Mouse (Mus musculus): ENCODE measurements around the gene Pfn2. TPM values are rescaled to one million over a fixed set of nuclear protein-coding genes. Genes with fewer than 3 reads are reported as not detected.
A peak's percentile ranks its signal among the peaks of the same experiment; 100 is the strongest.
"Not testable (repeated sequence)": the region's sequence is repeated elsewhere in the genome, so short reads cannot be mapped to it uniquely, and the experiment has no call there.

Gene Pfn2
- total RNA-seq (2021), result 100 to 1,000 TPM; 542 to 588 TPM

DNA sequence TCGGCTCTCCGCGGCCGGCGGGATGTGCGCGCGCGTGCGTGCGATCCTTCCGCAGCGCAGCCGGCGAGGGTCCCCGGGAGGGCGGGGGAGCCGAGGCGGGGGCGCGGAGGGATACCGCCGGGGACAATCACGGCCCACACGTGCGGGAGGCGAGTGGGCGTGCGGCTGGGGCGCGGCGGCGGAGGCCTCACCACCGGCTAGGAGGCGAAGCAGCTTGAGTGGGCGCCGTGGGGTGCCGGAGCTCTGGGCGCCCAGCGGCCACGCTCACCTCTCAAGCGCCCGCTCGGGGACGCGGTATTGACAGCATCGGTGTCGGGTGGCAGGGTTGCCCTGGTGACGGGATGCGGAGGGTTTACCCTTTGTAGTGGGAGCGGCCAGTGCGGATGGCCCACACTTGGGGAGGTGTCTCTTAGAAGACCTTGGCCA, at the start of gene Pfn2:
Pfn2 (minus strand) TSS at position 320 of the 426 bp plus-strand sequence.
- DNase-seq (ENCODE audit: extremely low spot score in 1 of 2, low spot score in 1 of 2), result peak; percentile 72 to 85

GRCm38 (mm10) chr3:57882945-57883344, 35.1 kb upstream of the Pfn2 start:
- DNase-seq (ENCODE audit: extremely low spot score in 1 of 2, low spot score in 1 of 2), result no peak

DNA sequence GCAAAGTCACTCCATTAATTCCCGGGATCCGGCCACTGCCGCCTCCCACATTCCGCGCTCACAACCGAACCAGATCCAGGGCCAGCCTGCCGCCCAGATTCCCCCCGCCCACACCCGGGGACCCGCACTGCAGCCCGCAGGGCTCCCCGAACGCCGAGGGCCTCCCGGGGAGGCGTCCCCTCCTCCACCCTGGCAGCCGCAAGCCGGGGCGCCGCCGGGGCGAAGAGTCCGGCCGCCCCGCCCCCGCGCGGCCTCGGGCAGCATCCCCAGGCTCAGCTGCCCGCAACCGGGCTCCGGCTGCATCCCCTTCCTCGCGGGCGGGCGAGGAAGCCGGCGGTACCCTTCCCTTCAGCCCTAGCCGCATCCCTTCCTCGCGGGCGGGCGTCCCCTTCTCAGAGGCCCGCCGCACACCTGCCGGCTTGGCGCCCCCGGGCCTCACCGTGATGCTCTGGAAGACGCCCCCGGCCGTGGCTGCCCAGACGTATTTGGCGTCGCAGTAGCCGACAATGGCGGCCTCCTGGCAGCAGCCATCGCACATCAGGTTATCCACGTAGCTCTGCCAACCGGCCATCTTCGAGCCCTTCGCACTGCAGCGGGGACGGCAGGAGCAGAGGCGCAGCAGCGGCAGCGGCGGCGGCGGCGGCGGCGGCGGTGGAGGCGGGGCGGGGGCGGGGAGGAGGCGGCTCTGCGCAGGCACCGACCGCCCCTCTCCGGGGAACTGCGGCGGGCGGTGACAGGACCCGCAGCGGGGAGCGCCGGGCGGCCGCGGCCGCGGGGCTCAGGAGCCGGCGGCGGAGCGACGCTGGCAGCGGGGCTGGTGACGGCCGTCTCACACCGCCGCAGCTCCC, 743 bp downstream of the Pfn2 start:
- peak; percentile 56 to 64 for DNase-seq (ENCODE audit: extremely low spot score in 1 of 2, low spot score in 1 of 2)

DNA sequence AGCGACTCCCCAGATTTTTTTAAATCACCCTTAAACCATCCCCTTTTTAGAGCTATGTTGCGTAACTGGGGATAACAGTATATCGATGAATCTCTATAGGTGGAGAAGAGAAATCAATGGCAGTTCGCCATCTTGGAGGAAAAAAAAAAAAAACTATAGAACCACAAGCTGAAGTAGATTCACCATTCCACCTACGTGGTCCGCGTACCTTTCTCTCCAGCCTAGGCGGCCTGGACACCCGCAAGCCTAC, 1.3 kb downstream of the Pfn2 start:
- DNase-seq (ENCODE audit: extremely low spot score in 1 of 2, low spot score in 1 of 2), result no peak

DNA sequence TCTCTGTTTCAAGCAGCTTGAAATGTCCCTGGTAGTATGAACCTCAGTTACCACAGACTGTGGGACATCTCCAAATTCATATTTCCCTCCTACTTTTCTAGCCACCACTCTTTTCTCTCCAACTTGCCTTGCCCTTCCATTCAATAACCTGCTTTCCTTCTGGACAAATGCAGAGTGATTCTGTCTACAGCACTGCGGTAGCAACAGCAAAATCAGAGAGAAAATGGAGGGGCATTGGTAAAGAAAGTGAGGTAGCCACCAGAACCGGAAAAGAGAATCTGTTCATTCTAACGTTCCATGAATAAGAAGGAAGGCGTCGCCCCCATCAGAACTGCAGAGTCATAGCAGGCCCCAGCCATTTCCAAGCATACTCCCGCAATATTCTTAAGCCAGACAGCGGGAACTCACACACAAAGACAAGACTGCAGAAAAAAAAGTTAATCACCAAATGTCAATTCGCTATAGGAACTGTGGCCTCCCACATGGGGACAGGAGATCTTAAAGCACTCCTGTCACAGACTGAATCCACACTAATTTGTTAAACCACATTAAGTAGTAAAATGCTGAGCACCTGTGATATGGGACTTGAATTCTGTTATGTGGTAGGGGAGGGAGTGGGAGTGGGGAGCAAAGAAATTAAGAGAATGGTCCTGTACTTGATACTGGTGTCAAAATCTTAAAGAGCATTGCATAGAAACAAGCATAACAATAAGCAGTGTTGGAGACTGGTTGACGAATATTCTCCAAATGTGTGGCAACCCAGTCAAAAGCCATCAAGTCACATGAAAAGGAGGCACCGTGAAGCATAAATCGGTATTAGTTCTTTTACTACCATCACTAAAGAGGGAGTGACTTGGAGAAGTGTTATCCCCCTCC, 1.9 kb downstream of the Pfn2 start:
- peak in 1 of 2 experiments; percentile 25 for DNase-seq (ENCODE audit: extremely low spot score in 1 of 2, low spot score in 1 of 2)

DNA sequence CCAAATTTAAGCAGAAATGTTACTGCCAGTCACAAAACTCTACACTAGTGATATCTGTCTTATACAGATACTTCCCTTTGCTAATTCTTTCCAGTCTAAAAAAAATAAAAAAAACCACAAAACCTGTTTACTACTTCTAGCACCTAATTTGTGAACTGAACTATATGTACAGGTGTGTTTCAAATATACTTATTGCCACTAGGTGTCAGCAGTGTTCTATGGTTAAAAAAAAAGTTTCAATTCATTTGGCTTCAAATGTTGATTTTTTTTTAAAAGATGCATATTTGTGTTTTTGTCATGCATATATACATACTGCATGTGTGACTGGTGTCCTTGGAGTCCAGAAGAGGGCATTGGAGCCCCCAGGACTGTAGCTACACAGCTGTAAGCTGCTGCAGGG, 4.1 kb downstream of the Pfn2 start:
- no peak for DNase-seq (ENCODE audit: extremely low spot score in 1 of 2, low spot score in 1 of 2)

- DNase-seq (ENCODE audit: extremely low spot score in 1 of 2, low spot score in 1 of 2), result no peak
These were observed 11.0 kb downstream of the Pfn2 start for GRCm38 (mm10) chr3:57836911-57837310.

DNA sequence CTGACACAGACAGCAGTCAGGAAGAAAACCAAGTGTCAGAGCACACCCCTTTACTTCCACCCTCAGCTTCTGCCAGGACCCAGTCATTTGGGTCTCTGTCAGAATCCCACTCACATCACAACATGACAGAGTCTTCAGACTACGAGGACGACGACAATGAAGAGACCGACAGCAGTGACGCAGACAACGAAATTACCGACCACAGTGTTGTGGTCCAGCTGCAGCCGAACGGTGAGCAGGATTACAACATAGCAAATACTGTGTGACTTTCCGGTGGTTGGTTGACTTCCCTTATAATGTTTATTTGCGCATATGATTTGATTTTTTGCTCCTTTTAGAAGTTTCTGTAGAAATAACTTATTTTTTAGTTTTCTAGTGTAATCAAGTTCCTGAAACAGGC, 14.3 kb downstream of the Pfn2 start:
- DNase-seq (ENCODE audit: extremely low spot score in 1 of 2, low spot score in 1 of 2), result no peak

DNA sequence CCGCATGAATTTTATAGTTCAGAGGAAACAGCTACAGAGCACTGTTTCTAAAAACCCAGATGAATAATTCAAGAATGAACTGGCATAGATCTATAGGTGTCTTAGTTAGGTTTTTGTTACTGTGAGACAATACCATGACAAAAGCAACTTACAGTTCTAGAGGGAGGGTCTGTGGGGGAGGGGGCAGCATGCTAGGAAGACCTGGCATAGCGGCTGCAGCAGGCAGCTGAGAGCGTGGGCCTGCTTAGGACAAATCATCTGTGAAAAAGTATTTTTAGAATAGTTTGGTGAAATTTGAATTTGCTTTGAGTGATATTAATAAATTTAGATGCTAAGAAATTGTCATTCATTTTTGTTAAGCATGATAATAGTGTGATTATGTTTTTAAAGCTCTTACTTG, 22.0 kb downstream of the Pfn2 start:
- DNase-seq (ENCODE audit: extremely low spot score in 1 of 2, low spot score in 1 of 2), result no peak

DNA sequence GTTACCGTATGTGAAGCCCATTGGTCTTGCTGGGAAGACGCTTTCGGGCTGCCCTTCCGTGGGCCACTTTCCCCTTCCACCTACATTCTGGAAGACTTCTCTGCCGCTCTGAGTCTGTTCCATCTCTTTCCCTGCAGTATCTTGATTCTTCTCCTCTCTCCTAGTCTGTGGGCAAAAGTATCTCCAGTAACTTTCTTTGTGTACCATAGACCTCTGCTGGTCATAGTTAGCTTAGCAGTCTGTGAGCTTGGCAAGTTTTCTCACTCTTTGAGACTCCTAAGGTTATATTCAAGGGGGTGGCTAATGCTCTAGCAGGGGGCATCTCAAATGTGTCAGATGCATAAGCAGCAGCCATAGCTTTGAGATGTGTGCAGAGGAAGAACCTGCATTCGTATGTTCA, 32.4 kb downstream of the Pfn2 start:
- DNase-seq (ENCODE audit: extremely low spot score in 1 of 2, low spot score in 1 of 2), result no peak

DNA sequence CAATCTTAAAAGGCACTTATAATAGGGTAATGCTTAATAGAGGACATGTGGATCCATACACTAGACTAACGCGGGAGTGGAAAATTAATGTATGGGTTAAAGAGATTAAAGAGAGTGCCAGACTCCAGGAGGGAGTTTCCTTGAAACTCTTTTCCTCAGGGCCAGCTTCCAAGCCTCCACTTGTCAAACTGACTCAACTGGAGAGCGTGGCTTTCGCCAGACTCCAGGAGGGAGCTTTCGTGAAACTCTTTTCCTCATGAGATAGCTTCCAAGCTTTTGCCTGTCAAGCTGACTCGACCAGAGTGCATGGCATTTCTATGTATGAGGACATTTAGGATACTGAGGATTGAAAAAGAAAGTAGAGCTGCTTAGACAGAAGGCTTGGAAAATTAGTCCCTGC, 52.8 kb downstream of the Pfn2 start:
- DNase-seq (ENCODE audit: extremely low spot score in 1 of 2, low spot score in 1 of 2), result not testable (repeated sequence)

Other genes starting within 250 kb of the Pfn2 start
- 10 to 100 TPM; 19.5 to 21.6 TPM for gene Commd2, start 196.4 kb downstream of the Pfn2 start, total RNA-seq (2021)
- gene Ankub1, start 155.3 kb downstream of the Pfn2 start, total RNA-seq (2021), result 1 to 10 TPM; 1.2 to 1.4 TPM
- 100 to 1,000 TPM in 1 of 2 experiments, 10 to 100 TPM in 1; 98.7 to 101 TPM for gene Rnf13, start 112.0 kb downstream of the Pfn2 start, total RNA-seq (2021)

All from layer of hippocampus, postnatal 25 days (tissue).